Mouse (Mus musculus) hindbrain, postnatal 0 days (tissue): ENCODE data around the gene Tnfaip8l2. TPM values are rescaled to one million over a fixed set of nuclear protein-coding genes. Genes with fewer than 3 reads are reported as not detected.
A peak's percentile ranks its signal among the peaks of the same experiment; 100 is the strongest.
"Not testable (repeated sequence)": the region's sequence is repeated elsewhere in the genome, so short reads cannot be mapped to it uniquely, and the experiment has no call there.

Experiments used
- ATAC-seq: fragments of 200-750 bp; cut with Nextera tagmentation; 2 replicates; pipeline ENCODE4 v1.8.0; 2017; ENCODE audit warnings: mild to moderate bottlenecking, moderate TSS enrichment, moderate library complexity
- DNase-seq: peaks from one replicate; pipeline ENCODE4 v3.0.0-alpha.2; 2015; ENCODE audit warnings: low spot score
- H3K27ac ChIP-seq: fragments of 300-500 bp; sonication (generic); 2 replicates; pipeline ENCODE4 v1.5.1; 2014; ENCODE audit warnings: mild to moderate bottlenecking
- H3K27me3 ChIP-seq: fragments of 300-500 bp; sonication (generic); 2 replicates; pipeline ENCODE4 v1.6.1; 2014; ENCODE audit warnings: low read length, mixed read lengths; ENCODE audit not compliant: insufficient read depth
- H3K36me3 ChIP-seq: fragments of 300-500 bp; sonication (generic); 2 replicates; pipeline ENCODE4 v1.6.1; 2014; ENCODE audit warnings: low read length, mixed read lengths; ENCODE audit not compliant: insufficient read depth
- H3K4me1 ChIP-seq: fragments of 300-500 bp; sonication (generic); 2 replicates; pipeline ENCODE4 v1.6.1; 2014; ENCODE audit warnings: antibody characterized with exemption, low read length, mixed read lengths; ENCODE audit not compliant: insufficient read depth
- H3K4me2 ChIP-seq: fragments of 300-500 bp; sonication (generic); 2 replicates; pipeline ENCODE4 v1.6.1; 2014; ENCODE audit warnings: low read depth, mild to moderate bottlenecking, low read length, moderate library complexity, mixed read lengths
- H3K4me3 ChIP-seq: fragments of 300-500 bp; sonication (generic); 2 replicates; pipeline ENCODE4 v1.5.1; 2014; ENCODE audit warnings: low read length
- H3K9ac ChIP-seq: fragments of 300-500 bp; sonication (generic); replicated peaks from 2 replicates; pipeline ENCODE4 v1.6.1; 2014; ENCODE audit warnings: mild to moderate bottlenecking, low read length, moderate library complexity, mixed read lengths
- H3K9me3 ChIP-seq: fragments of 300-500 bp; sonication (generic); 2 replicates; pipeline ENCODE4 v1.6.1; 2016; ENCODE audit warnings: low read length, mixed read lengths
- CTCF ChIP-seq: IDR thresholded peaks from 2 replicates; pipeline ENCODE4 v1.5.1; 2016; ENCODE audit warnings: antibody characterized with exemption, control low read depth, low read depth
- WGBS: fragments of 180-500 bp; shearing (Covaris S2); extraction: QIAGEN DNeasy Blood & Tissue Kit; methylation state at CpG from one replicate; pipeline ENCODE4 v1.1.7; 2014; 5-methylcytosine and 5-hydroxymethylcytosine counted together
- polyA plus RNA-seq: library from polyadenylated mRNA; unstranded; fragments of >200 nt; fragmentation: Nextera tagmentation; extraction: Ambion mirVana; gene quantifications from 2 replicates; pipeline ENCODE4 v1.2.1, GENCODE M21; 2015
- total RNA-seq: library from RNA; depleted of rRNA; stranded (reverse); fragments of >200 nt; gene quantifications from 2 replicates; pipeline ENCODE4 v1.2.3, GENCODE M21; 2014

Tnfaip8l2 gene
- total and polyA plus RNA-seq, 2 experiments from 2014 or later, result 1.9 to 3.1 TPM

GRCm38 (mm10) chr3:95141474-95141873 lies 686 bp downstream of the Tnfaip8l2 start:
- no peak for TF ChIP-seq CTCF
- no peak for ATAC-seq
- Histone ChIP-seq H3K27ac (no peak overlapping the region), H3K9me3 (no peaks in the 10 kb centered on the region), H3K4me3 (no peak overlapping the region), H3K9ac (no peak overlapping the region), H3K36me3 (peaks cover 6% of the 10 kb centered on the region; the same call in 1 of the 2 replicates), H3K4me1 (no peaks in the 10 kb centered on the region), H3K4me2 (no peak overlapping the region), H3K27me3 (no peaks in the 10 kb centered on the region)
- DNase-seq, result no peak
- WGBS, result 93% methylated on average over 9 of the region's 9 CpGs

GRCm38 (mm10) chr3:95140795-95141194 lies 1.4 kb downstream of the Tnfaip8l2 start:
- H3K27me3 ChIP-seq, result no peaks in the 10 kb centered on the region
- no peak overlapping the region for H3K9ac ChIP-seq
- 94% methylated on average over 6 of the region's 6 CpGs for WGBS
- H3K4me1 ChIP-seq, result no peaks in the 10 kb centered on the region
- DNase-seq, result no peak
- no peak overlapping the region for H3K4me3 ChIP-seq
- H3K27ac ChIP-seq, result no peak overlapping the region
- TF ChIP-seq CTCF, result no peak
- H3K4me2 ChIP-seq, result no peak overlapping the region
- ATAC-seq, result no peak
- no peaks in the 10 kb centered on the region for H3K9me3 ChIP-seq
- peaks cover 6% of the 10 kb centered on the region; the same call in 1 of the 2 replicates for H3K36me3 ChIP-seq

- Histone ChIP-seq H3K36me3 (peaks cover 6% of the 10 kb centered on the region; the same call in 1 of the 2 replicates), H3K4me2 (no peak overlapping the region), H3K4me1 (no peaks in the 10 kb centered on the region), H3K27ac (no peak overlapping the region), H3K9ac (no peak overlapping the region), H3K9me3 (no peaks in the 10 kb centered on the region), H3K4me3 (no peak overlapping the region), H3K27me3 (no peaks in the 10 kb centered on the region)
- WGBS, result 57% methylated on average over 18 of the region's 18 CpGs
- no peak for TF ChIP-seq CTCF
- no peak for DNase-seq
- ATAC-seq, result no peak
Observed at GRCm38 (mm10) chr3:95140289-95140595, 1.9 kb downstream of the Tnfaip8l2 start.

GRCm38 (mm10) chr3:95139586-95140288 lies 2.4 kb downstream of the Tnfaip8l2 start:
- no peak for TF ChIP-seq CTCF
- no peak overlapping the region for H3K27ac ChIP-seq
- 79% methylated on average over 25 of the region's 25 CpGs for WGBS
- no peaks in the 10 kb centered on the region for H3K9me3 ChIP-seq
- H3K4me2 ChIP-seq, result no peak overlapping the region
- no peaks in the 10 kb centered on the region for H3K4me1 ChIP-seq
- H3K4me3 ChIP-seq, result no peak overlapping the region
- no peak overlapping the region for H3K9ac ChIP-seq
- DNase-seq, result no peak
- ATAC-seq, result no peak
- no peaks in the 10 kb centered on the region for H3K27me3 ChIP-seq
- peaks cover 6% of the 10 kb centered on the region; the same call in 1 of the 2 replicates for H3K36me3 ChIP-seq

- DNase-seq (no peak), ATAC-seq (no peak)
- H3K9ac ChIP-seq, result no peak overlapping the region
- H3K4me2 ChIP-seq, result no peak overlapping the region
- H3K36me3 ChIP-seq, result peaks cover 6% of the 10 kb centered on the region; the same call in 1 of the 2 replicates
- no peak overlapping the region for H3K27ac ChIP-seq
- no peaks in the 10 kb centered on the region for H3K27me3 ChIP-seq
- no peak for TF ChIP-seq CTCF
- no peak overlapping the region for H3K4me3 ChIP-seq
- WGBS, result 94% methylated on average over 3 of the region's 3 CpGs
- H3K9me3 ChIP-seq, result no peaks in the 10 kb centered on the region
- no peaks in the 10 kb centered on the region for H3K4me1 ChIP-seq
Observed at GRCm38 (mm10) chr3:95136336-95136735, 5.8 kb downstream of the Tnfaip8l2 start.

- DNase-seq (no peak), ATAC-seq (no peak)
- Histone ChIP-seq H3K27me3 (no peaks in the 10 kb centered on the region), H3K9ac (no peak overlapping the region), H3K4me1 (no peaks in the 10 kb centered on the region), H3K4me2 (peak overlapping the region; percentile 70), H3K36me3 (peaks cover 6% of the 10 kb centered on the region; the same call in 1 of the 2 replicates), H3K4me3 (peak overlapping the region; percentile 34), H3K27ac (0 out of 2 replicates have a peak overlapping the region, but pooled peaks have one; percentile 41), H3K9me3 (no peaks in the 10 kb centered on the region)
- WGBS, result 88% methylated on average over 7 of the region's 7 CpGs
- no peak for TF ChIP-seq CTCF
Observed at GRCm38 (mm10) chr3:95135433-95136052, 6.6 kb downstream of the Tnfaip8l2 start.

GRCm38 (mm10) chr3:95135023-95135422 lies 7.1 kb downstream of the Tnfaip8l2 start:
- WGBS, result 27% methylated on average over 6 of the region's 6 CpGs
- Histone ChIP-seq H3K9ac (peak overlapping the region; percentile 33), H3K4me1 (no peaks in the 10 kb centered on the region), H3K9me3 (no peaks in the 10 kb centered on the region), H3K4me3 (peak overlapping the region; percentile 34), H3K4me2 (peak overlapping the region; percentile 70), H3K27ac (peak overlapping the region; percentile 41; the same call in 1 of the 2 replicates), H3K27me3 (no peaks in the 10 kb centered on the region), H3K36me3 (peaks cover under 1% of the 10 kb centered on the region; the same call in 1 of the 2 replicates)
- peak; percentile 21 for DNase-seq
- ATAC-seq, result no peak
- no peak for TF ChIP-seq CTCF

- H3K27ac ChIP-seq, H3K9ac ChIP-seq, H3K27me3 ChIP-seq, DNase-seq, H3K4me2 ChIP-seq, H3K36me3 ChIP-seq, H3K4me1 ChIP-seq, H3K9me3 ChIP-seq: not testable (repeated sequence)
- peak; percentile 52 for ATAC-seq
- WGBS, result no CpG with 5 or more reads among the region's 12 CpGs
- peak overlapping the region; percentile 66 for H3K4me3 ChIP-seq
Observed at GRCm38 (mm10) chr3:95134133-95134532, 8.0 kb downstream of the Tnfaip8l2 start.
